Mouse (Mus musculus) forebrain, embryonic 14.5 days (tissue): ENCODE data around the gene Actn2. TPM values are rescaled to one million over a fixed set of nuclear protein-coding genes. Genes with fewer than 3 reads are reported as not detected.

Experiments used
- ATAC-seq: fragments of 200-750 bp; cut with Nextera tagmentation; 2 replicates; pipeline ENCODE4 v1.8.0; 2017; ENCODE audit warnings: mild to moderate bottlenecking, moderate library complexity
- DNase-seq: peaks from one replicate; pipeline ENCODE4 v3.0.0-alpha.2; 2015; ENCODE audit warnings: low spot score
- H3K27ac ChIP-seq: fragments of 300-500 bp; sonication (generic); 2 replicates; pipeline ENCODE4 v1.5.1; 2014; ENCODE audit warnings: low read depth, mild to moderate bottlenecking, control low read depth, low read length, moderate library complexity
- H3K27me3 ChIP-seq: fragments of 300-500 bp; sonication (generic); replicated peaks from 2 replicates; pipeline ENCODE4 v1.6.1; 2014; ENCODE audit warnings: low read length, control low read depth, mixed read lengths; ENCODE audit not compliant: control insufficient read depth, insufficient read depth
- H3K36me3 ChIP-seq: fragments of 300-500 bp; sonication (generic); 2 replicates; pipeline ENCODE4 v1.6.1; 2014; ENCODE audit warnings: low read length, control low read depth; ENCODE audit not compliant: control insufficient read depth, insufficient read depth
- H3K4me1 ChIP-seq: fragments of 300-500 bp; sonication (generic); 2 replicates; pipeline ENCODE4 v1.6.1; 2014; ENCODE audit warnings: antibody characterized with exemption, low read length, control low read depth; ENCODE audit not compliant: control insufficient read depth, insufficient read depth
- H3K4me2 ChIP-seq: fragments of 300-500 bp; sonication (generic); 2 replicates; pipeline ENCODE4 v1.6.1; 2014; ENCODE audit warnings: mild to moderate bottlenecking, control low read depth, low read length
- H3K4me3 ChIP-seq: fragments of 300-500 bp; sonication (generic); 2 replicates; pipeline ENCODE4 v1.5.1; 2014; ENCODE audit warnings: low read depth, low read length, control low read depth
- H3K9ac ChIP-seq: fragments of 300-500 bp; sonication (generic); 2 replicates; pipeline ENCODE4 v1.6.1; 2014; ENCODE audit warnings: mild to moderate bottlenecking, low read length, control low read depth, moderate library complexity
- H3K9me3 ChIP-seq: fragments of 300-500 bp; sonication (generic); replicated peaks from 2 replicates; pipeline ENCODE4 v1.6.1; 2016; ENCODE audit warnings: low read length, control low read depth, mixed read lengths; ENCODE audit not compliant: control insufficient read depth
- WGBS: fragments of 180-500 bp; shearing (Covaris S2); extraction: QIAGEN DNeasy Blood & Tissue Kit; methylation state at CpG from one replicate; pipeline ENCODE4 v1.1.7; 2014; 5-methylcytosine and 5-hydroxymethylcytosine counted together
- polyA plus RNA-seq: library from polyadenylated mRNA; unstranded; fragments of >200 nt; fragmentation: Nextera tagmentation; extraction: Ambion mirVana; gene quantifications from 2 replicates; pipeline ENCODE4 v1.2.1, GENCODE M21; 2014

Gene Actn2
- 1.7 and 2.2 TPM in 2 replicates for polyA plus RNA-seq

DNA sequence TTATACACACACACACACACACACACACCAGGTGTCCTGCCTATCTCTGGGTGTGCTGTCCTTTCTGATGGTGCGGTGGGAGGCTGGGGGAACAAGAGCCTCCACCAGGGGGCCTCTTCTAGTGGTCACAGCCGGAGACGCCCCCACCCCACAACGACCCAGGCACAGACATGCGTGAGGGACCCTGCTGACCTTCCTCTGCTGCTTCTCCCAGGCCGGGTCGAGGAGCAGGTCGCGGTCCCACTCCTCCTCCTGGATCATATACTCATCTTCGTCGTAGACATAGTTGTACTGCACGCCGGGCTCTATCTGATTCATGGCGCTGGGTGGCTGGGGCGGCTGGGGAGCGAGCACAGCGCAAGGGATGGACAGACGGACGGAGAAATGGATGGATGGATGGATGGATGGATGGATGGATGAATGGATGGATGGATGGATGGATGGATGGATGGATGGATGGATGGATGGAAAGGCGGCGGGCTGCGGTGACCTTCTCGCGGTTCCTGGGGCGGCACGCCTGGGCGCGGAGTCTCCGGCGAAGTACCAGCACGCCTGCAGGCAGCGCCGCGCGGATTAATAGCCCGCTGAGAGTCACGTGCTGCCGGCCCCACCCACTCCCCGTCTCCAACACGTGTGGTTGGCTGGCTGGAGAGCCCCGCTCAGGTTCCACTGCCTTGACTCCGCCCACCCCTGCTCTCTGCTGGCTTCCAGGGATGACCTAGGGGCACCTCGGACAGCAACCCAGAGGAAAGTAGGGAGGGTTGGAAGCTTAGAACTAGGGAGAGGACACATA lies at the start of gene Actn2:
TSS of gene Actn2 (minus strand) at position 578 of the 793 bp plus-strand sequence.
- peaks cover 3% of the 10 kb centered on the region for H3K4me1 ChIP-seq
- peak within 1 kb of the TSS; percentile 64 for H3K9ac ChIP-seq
- peak within 1 kb of the TSS; percentile 81 for H3K4me2 ChIP-seq
- H3K27ac ChIP-seq = no peak within 1 kb of the TSS
- DNase-seq (peak; percentile 88), ATAC-seq (peak; percentile 99)
- H3K36me3 ChIP-seq = no peaks in the 10 kb centered on the region
- under 1% methylated on average over 37 of the region's 43 CpGs for WGBS
- no peaks in the 10 kb centered on the region; the same call in 1 of the 2 replicates for H3K27me3 ChIP-seq
- peak within 1 kb of the TSS; percentile 38 for H3K4me3 ChIP-seq
- H3K9me3 ChIP-seq = no peaks in the 10 kb centered on the region

DNA sequence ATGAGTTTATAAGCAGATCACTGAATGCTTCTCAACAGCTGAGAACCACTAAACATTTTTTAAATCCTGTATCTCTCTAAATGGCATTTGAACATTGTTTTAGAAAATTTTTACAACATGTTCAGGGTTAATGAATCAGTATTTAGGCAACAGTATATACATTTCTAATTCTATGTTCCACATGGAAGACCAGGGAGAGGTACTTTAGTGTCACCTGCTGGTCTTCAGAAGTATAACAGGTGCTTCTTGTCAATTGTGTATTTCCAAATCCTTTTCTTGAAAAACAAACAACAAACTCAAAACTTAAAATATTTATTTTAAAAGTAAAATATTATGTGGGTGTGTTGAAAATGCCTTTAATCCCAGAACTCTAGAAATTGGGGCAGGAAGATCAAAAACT lies 45.7 kb upstream of the Actn2 start:
- ATAC-seq (no peak), DNase-seq (peak; percentile 70)
- H3K4me2 ChIP-seq = no peak overlapping the region
- H3K9me3 ChIP-seq = no peaks in the 10 kb centered on the region
- no peaks in the 10 kb centered on the region for H3K4me1 ChIP-seq
- no peak overlapping the region for H3K9ac ChIP-seq
- no peaks in the 10 kb centered on the region for H3K27me3 ChIP-seq
- H3K27ac ChIP-seq = no peak overlapping the region
- no peaks in the 10 kb centered on the region for H3K36me3 ChIP-seq
- H3K4me3 ChIP-seq = no peak overlapping the region

DNA sequence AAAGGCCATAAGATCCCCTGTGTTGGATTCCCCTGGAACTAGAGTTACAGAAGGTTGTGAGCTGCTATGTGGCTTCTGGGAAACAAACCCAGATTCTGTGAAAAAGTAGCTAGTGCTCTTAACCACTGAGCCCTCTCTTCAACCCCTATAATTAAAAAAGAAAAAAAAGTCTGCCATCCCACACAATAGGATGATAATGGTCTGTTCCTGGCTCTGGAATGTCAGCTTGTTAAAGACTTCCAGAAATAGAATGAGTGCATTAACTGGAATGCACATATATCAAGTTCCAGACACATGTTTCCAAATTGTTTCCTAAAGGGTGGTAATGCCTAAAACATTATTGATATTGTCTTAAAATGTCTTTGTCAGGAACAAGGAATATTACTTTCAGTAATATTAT lies 44.2 kb upstream of the Actn2 start:
- Histone ChIP-seq H3K4me3 (no peak overlapping the region), H3K27me3 (no peaks in the 10 kb centered on the region), H3K27ac (no peak overlapping the region), H3K4me2 (no peak overlapping the region), H3K9me3 (no peaks in the 10 kb centered on the region), H3K4me1 (no peaks in the 10 kb centered on the region), H3K36me3 (no peaks in the 10 kb centered on the region), H3K9ac (no peak overlapping the region)
- ATAC-seq (no peak), DNase-seq (no peak)

DNA sequence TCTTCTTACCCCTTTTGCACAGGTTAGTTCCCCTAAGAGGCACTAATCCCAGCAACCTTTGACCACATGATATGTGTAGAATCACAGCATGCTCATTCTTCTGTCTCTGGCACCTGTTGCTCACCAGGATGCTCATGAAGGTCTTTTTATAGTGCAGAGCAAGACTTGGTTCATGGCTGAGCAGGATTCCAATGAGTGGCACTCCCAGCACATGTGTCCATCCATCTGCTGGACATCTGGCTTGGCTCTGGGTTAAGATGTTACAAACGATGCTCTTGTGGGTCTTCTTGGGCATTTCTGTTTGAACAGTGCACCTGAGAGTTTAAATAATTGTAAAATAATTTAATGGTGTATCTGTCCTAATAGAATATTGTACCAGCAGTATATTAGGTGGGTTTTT lies 36.2 kb upstream of the Actn2 start:
- no peak overlapping the region for H3K4me3 ChIP-seq
- no peaks in the 10 kb centered on the region for H3K36me3 ChIP-seq
- H3K9me3 ChIP-seq = no peaks in the 10 kb centered on the region
- H3K4me2 ChIP-seq = no peak overlapping the region
- H3K27me3 ChIP-seq = no peaks in the 10 kb centered on the region
- no peak for DNase-seq
- H3K4me1 ChIP-seq = no peaks in the 10 kb centered on the region
- WGBS = 64% methylated on average over 1 of the region's 1 CpGs
- no peak overlapping the region for H3K9ac ChIP-seq
- ATAC-seq = no peak
- H3K27ac ChIP-seq = no peak overlapping the region

DNA sequence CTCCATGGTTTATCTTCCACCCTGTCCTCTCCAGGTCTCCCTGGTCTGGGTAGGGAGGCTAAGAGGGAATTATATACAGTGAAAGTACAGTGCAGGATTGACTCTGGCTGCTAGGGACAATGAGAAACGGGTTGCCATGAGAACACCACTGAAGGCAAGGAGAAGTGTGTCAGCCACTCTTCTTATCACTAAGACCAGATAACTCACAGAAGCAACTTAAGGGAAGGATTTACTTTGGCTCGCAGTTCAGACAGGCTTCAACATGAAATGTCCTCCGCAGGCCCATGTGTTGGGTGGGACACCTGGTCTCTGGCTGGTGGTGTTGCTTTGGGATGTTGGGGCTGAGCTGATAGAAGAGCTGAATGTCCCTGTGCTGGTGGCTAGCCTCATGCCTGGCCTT lies 32.2 kb upstream of the Actn2 start:
- no peaks in the 10 kb centered on the region for H3K9me3 ChIP-seq
- no peak overlapping the region for H3K4me2 ChIP-seq
- H3K27me3 ChIP-seq = no peaks in the 10 kb centered on the region
- H3K4me3 ChIP-seq = no peak overlapping the region
- ATAC-seq (no peak), DNase-seq (no peak)
- WGBS = 89% methylated on average over 3 of the region's 3 CpGs
- H3K9ac ChIP-seq = no peak overlapping the region
- H3K27ac ChIP-seq = no peak overlapping the region
- no peaks in the 10 kb centered on the region for H3K4me1 ChIP-seq
- no peaks in the 10 kb centered on the region for H3K36me3 ChIP-seq

DNA sequence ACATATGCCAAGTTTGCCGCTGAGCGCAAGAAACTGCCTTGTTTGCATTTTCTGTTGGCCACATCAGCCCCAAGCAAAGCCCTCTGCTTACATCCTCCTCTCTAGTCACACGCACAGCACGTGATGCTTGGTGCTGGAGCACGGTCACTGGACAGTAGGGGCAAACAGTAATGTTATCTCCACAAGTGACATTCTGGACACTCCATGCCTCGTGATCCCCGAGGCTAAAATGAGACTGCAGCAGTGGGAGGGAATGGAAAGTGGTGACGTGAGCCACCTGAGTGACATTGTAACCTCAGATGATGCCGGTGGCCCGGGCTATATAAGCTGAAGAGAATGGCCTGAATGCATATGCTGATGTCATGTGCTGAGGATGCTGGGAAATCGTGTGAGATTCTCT lies 29.4 kb upstream of the Actn2 start:
- DNase-seq (no peak), ATAC-seq (no peak)
- Histone ChIP-seq H3K4me3 (no peak overlapping the region), H3K9me3 (no peaks in the 10 kb centered on the region), H3K27me3 (no peaks in the 10 kb centered on the region), H3K4me2 (no peak overlapping the region), H3K27ac (no peak overlapping the region), H3K9ac (no peak overlapping the region), H3K4me1 (no peaks in the 10 kb centered on the region), H3K36me3 (no peaks in the 10 kb centered on the region)
- 89% methylated on average over 11 of the region's 11 CpGs for WGBS

DNA sequence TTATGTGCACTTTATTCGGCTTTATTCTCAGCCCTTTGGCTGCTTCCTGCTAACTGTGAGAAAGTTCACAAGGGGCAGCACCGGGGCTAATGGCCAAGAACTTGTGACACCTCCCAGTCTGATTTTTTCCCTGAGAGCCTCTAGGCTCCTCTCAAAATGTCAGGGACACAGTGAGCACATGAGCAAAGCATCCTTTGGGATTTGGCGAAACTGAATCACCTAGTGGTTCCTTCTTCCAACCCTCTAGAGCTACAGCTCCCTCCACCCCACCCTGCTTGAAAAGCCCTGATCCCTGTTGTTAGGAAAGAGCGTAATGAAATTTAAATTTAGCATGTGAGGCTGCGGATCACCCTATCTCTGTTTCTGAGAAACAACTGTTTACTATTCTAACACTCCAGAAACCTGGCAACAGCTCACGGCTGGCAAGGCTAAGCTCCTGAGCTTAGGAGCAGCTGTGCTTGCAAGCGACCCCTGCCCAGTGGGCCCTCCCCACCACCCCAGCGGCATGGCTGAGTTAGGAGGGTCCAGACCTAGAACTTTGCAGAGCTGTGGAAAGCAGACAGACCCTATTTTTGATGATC lies 28.6 kb upstream of the Actn2 start:
- no peaks in the 10 kb centered on the region for H3K36me3 ChIP-seq
- no peaks in the 10 kb centered on the region for H3K9me3 ChIP-seq
- H3K4me3 ChIP-seq = no peak overlapping the region
- 59% methylated on average over 8 of the region's 8 CpGs for WGBS
- H3K9ac ChIP-seq = no peak overlapping the region
- no peak overlapping the region for H3K27ac ChIP-seq
- ATAC-seq (no peak), DNase-seq (no peak)
- H3K4me1 ChIP-seq = no peaks in the 10 kb centered on the region
- no peak overlapping the region for H3K4me2 ChIP-seq
- no peaks in the 10 kb centered on the region for H3K27me3 ChIP-seq

DNA sequence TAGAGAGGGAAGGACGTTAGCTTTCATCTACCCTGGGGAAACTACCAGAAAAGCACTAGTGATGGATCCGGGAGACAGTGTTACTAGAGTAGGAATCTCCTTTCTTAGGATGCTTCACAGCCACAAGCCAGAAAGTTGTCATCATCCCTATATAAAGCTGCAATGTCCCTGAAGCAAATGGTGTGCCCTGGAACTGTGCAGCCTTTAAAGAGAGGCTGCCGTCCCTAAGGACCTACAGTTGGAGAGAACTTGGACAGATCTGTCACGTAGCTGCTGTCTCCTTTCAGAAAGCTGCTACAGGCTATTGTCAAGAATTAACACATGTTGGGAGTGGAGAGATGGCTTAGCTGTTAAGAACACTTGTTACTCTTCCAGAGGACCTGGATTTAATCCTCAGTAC lies 20.9 kb upstream of the Actn2 start:
- no peak overlapping the region for H3K4me2 ChIP-seq
- no peaks in the 10 kb centered on the region for H3K36me3 ChIP-seq
- H3K4me3 ChIP-seq = no peak overlapping the region
- no peaks in the 10 kb centered on the region for H3K27me3 ChIP-seq
- no peak overlapping the region for H3K27ac ChIP-seq
- WGBS = 87% methylated on average over 4 of the region's 4 CpGs
- H3K4me1 ChIP-seq = no peaks in the 10 kb centered on the region
- no peak overlapping the region for H3K9ac ChIP-seq
- DNase-seq = no peak
- no peaks in the 10 kb centered on the region for H3K9me3 ChIP-seq
- ATAC-seq = no peak

DNA sequence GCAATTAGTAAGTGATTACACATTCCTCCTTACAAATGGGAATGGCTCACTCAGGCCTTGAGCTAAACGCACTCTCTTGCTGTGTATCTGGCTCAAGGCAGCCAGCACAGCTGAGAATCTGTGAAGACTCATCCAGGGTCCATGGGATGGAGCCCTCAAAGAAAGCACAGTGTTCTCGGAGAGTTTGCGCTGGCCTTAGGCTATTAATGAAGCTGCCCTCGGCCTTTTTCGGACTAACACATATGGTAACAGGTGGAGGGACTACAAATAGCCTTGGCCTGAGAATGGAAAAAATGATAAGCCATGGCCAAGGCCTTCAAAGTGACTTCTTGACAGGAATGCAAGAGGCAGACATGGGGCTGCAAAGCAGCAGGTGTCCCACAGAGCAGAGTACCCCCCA lies 17.0 kb upstream of the Actn2 start:
- Histone ChIP-seq H3K4me1 (no peaks in the 10 kb centered on the region), H3K36me3 (no peaks in the 10 kb centered on the region), H3K9ac (no peak overlapping the region), H3K27ac (no peak overlapping the region), H3K4me2 (no peak overlapping the region), H3K4me3 (no peak overlapping the region), H3K27me3 (no peaks in the 10 kb centered on the region), H3K9me3 (no peaks in the 10 kb centered on the region)
- DNase-seq (no peak), ATAC-seq (no peak)
- WGBS = 81% methylated on average over 5 of the region's 5 CpGs
